Mouse (Mus musculus) midbrain, embryonic 10.5 days (tissue): Measurements from ENCODE around the gene Mtg1. TPM values are rescaled to one million over a fixed set of nuclear protein-coding genes. Genes with fewer than 3 reads are reported as not detected.

Experiments used
- DNase-seq: peaks from one replicate; pipeline ENCODE4 v3.0.0-alpha.2; 2017; ENCODE audit warnings: low spot score
- H3K27ac ChIP-seq: fragments of 300-500 bp; sonication (generic); replicated peaks from 2 replicates; pipeline ENCODE4 v1.5.1; 2016; ENCODE audit warnings: mild to moderate bottlenecking
- H3K27me3 ChIP-seq: fragments of 300-500 bp; sonication (generic); 2 replicates; pipeline ENCODE4 v1.6.1; 2016; ENCODE audit warnings: low read depth, mild to moderate bottlenecking; ENCODE audit not compliant: poor library complexity, severe bottlenecking
- H3K36me3 ChIP-seq: fragments of 300-500 bp; sonication (generic); 2 replicates; pipeline ENCODE4 v1.6.1; 2016; ENCODE audit warnings: mild to moderate bottlenecking, moderate library complexity
- H3K4me1 ChIP-seq: fragments of 300-500 bp; sonication (generic); 2 replicates; pipeline ENCODE4 v1.6.1; 2016
- H3K4me3 ChIP-seq: fragments of 300-500 bp; sonication (generic); 2 replicates; pipeline ENCODE4 v1.5.1; 2016; ENCODE audit warnings: mild to moderate bottlenecking, moderate library complexity
- H3K9me3 ChIP-seq: fragments of 300-500 bp; sonication (generic); replicated peaks from 2 replicates; pipeline ENCODE4 v1.6.1; 2016; ENCODE audit warnings: mild to moderate bottlenecking
- WGBS: fragments of 180-500 bp; shearing (Covaris S2); methylation state at CpG from one replicate; pipeline ENCODE4 v1.1.7; 2016; 5-methylcytosine and 5-hydroxymethylcytosine counted together
- polyA plus RNA-seq: library from polyadenylated mRNA; unstranded; fragments of >200 nt; fragmentation: Nextera tagmentation; extraction: Ambion mirVana; gene quantifications from 2 replicates; pipeline ENCODE4 v1.2.1, GENCODE M21; 2016

The Mtg1 gene
- polyA plus RNA-seq: 32.6 TPM in 2 replicates

GRCm38 (mm10) chr7:140137135-140138020 lies at the start of gene Mtg1:
TSS of gene Mtg1 (plus strand) at chr7:140137564.
- Histone ChIP-seq H3K36me3 (no peaks in the 10 kb centered on the region), H3K27me3 (no peaks in the 10 kb centered on the region), H3K4me1 (peaks cover 15% of the 10 kb centered on the region), H3K4me3 (peak within 1 kb of the TSS; percentile 90), H3K27ac (peak within 1 kb of the TSS; percentile 93), H3K9me3 (no peaks in the 10 kb centered on the region)
- WGBS: 1% methylated on average over 39 of the region's 39 CpGs
- DNase-seq: peak; percentile 96

- 76% methylated on average over 10 of the region's 10 CpGs for WGBS
- no peak for DNase-seq
- Histone ChIP-seq H3K36me3 (no peaks in the 10 kb centered on the region), H3K4me3 (no peak overlapping the region), H3K4me1 (no peaks in the 10 kb centered on the region), H3K27ac (no peak overlapping the region), H3K27me3 (peaks cover 2% of the 10 kb centered on the region; the same call in 1 of the 2 replicates), H3K9me3 (no peaks in the 10 kb centered on the region)
These were observed 46.8 kb upstream of the Mtg1 start for GRCm38 (mm10) chr7:140090601-140091000.

- no peak for DNase-seq
- H3K9me3 ChIP-seq: no peaks in the 10 kb centered on the region
- no peaks in the 10 kb centered on the region for H3K4me1 ChIP-seq
- no peaks in the 10 kb centered on the region for H3K36me3 ChIP-seq
- WGBS: 74% methylated on average over 5 of the region's 5 CpGs
- H3K4me3 ChIP-seq: no peak within 1 kb of the TSS
- no peak within 1 kb of the TSS for H3K27ac ChIP-seq
- peaks cover 7% of the 10 kb centered on the region; the same call in 1 of the 2 replicates for H3K27me3 ChIP-seq
These were observed 44.3 kb upstream of the Mtg1 start, which contains the start of gene Prap1 for GRCm38 (mm10) chr7:140092924-140093528. TSS of gene Prap1 (plus strand) at chr7:140093395.

- no peak overlapping the region for H3K4me3 ChIP-seq
- WGBS: 68% methylated on average over 5 of the region's 5 CpGs
These were observed 42.4 kb upstream of the Mtg1 start for GRCm38 (mm10) chr7:140094954-140095353.

DNA sequence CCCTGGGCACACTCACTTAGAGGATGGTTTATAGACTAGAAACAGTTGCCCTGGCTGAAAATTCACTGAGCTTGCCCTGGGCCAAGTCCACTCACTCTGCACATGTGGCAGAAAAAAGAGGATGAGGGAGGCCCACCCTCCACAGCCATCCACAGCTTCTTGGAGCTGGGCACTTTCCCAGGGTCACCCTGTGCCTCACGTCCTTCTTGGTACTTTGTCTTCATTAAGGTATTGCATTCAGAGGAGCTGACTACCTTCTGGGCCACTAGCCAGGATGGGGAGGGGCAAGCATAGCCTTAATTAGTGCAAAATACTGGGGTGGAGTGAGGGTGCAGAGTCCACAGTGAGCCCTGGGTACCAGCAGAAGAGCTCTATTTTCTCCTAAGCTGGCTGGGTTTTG lies 41.8 kb upstream of the Mtg1 start:
- Histone ChIP-seq H3K36me3 (no peaks in the 10 kb centered on the region), H3K9me3 (no peaks in the 10 kb centered on the region), H3K4me3 (no peak overlapping the region), H3K27me3 (peaks cover 8% of the 10 kb centered on the region), H3K4me1 (no peaks in the 10 kb centered on the region), H3K27ac (no peak overlapping the region)
- WGBS: 71% methylated on average over 1 of the region's 1 CpGs
- no peak for DNase-seq

More at GRCm38 (mm10) chr7:140094954-140095353, 42.4 kb upstream of the Mtg1 start:
- H3K27ac ChIP-seq: no peak overlapping the region
- no peaks in the 10 kb centered on the region for H3K36me3 ChIP-seq
- DNase-seq: no peak
- peaks cover 7% of the 10 kb centered on the region; the same call in 1 of the 2 replicates for H3K27me3 ChIP-seq
- H3K4me1 ChIP-seq: no peaks in the 10 kb centered on the region
- no peaks in the 10 kb centered on the region for H3K9me3 ChIP-seq

DNA sequence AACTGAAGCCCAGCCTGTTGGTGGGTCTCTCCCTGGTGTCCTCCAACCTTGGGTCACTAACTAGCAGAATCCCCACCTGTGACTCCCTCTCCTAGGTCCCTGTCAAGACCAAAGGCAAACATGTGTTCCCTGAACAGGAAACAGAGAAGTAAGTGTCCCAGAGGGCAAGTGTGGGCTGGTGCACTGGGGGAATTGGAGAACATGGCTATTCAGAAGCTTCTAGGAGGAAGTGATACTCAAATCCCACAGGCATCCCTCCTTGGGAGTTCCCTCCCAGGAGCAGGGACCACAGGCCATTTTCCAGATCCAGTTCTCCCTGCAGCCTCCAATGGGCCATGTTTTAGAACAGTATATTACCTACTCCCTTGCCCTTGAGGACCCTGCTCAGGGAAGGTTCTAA lies 41.3 kb upstream of the Mtg1 start:
- Histone ChIP-seq H3K27ac (no peak overlapping the region), H3K4me3 (no peak overlapping the region), H3K9me3 (no peaks in the 10 kb centered on the region), H3K27me3 (peaks cover 13% of the 10 kb centered on the region), H3K4me1 (no peaks in the 10 kb centered on the region), H3K36me3 (no peaks in the 10 kb centered on the region)
- DNase-seq: no peak

- Histone ChIP-seq H3K4me1 (peaks cover 17% of the 10 kb centered on the region), H3K27ac (no peak overlapping the region), H3K36me3 (no peaks in the 10 kb centered on the region), H3K27me3 (peaks cover 30% of the 10 kb centered on the region), H3K9me3 (no peaks in the 10 kb centered on the region), H3K4me3 (no peak overlapping the region)
- DNase-seq: no peak
- 85% methylated on average over 1 of the region's 1 CpGs for WGBS
These were observed 38.9 kb upstream of the Mtg1 start for GRCm38 (mm10) chr7:140098466-140098865.

- H3K27ac ChIP-seq: peak overlapping the region; percentile 75; the same call in 1 of the 2 replicates
- no peak for DNase-seq
- 70% methylated on average over 10 of the region's 10 CpGs for WGBS
- peaks cover 18% of the 10 kb centered on the region for H3K36me3 ChIP-seq
- H3K4me1 ChIP-seq: peaks cover 17% of the 10 kb centered on the region
- peaks cover 23% of the 10 kb centered on the region for H3K27me3 ChIP-seq
- no peaks in the 10 kb centered on the region for H3K9me3 ChIP-seq
- peak overlapping the region; percentile 57 for H3K4me3 ChIP-seq
These were observed 35.9 kb upstream of the Mtg1 start for GRCm38 (mm10) chr7:140101498-140101897.

DNA sequence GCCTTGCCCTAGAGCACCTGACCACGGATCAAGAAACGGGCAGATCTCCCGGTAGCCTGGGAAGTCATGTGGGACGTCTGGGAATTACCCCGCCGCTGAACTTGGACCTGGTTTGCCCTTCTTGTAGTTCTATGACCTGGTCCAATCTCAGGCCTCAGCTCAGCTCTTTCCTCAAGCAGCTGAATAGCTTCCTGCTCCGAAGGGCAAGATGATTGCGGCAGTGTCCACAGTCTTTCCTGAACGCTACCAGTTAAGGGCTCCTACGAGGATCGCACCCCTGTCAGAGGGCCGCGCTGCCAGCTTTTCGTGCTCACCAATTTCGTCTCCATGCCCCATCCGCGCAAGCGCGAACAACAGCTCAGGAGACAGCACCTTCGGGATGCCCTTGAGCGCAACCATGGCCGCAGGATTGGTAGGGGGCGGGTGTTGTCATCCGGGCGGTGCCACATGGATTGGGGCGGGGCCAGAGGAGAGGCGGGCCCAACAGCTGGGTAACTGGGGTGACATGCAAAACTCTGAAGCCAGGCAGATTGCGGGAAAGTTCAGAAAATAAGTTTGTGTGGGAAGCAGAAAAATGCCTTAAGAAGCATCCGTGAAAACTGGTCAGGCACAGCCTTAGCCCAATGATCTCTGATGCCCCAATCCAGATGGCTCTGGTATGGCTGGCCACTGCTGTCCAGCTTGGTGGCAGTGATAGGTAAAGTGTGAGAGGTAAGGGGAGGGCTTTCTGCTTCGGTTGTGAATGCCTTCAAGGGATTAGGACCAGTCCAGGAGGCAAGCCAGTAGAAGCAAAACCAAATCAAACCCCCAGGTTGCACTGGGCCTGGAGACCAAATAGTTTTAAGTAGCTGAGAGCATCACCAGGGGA lies 35.1 kb upstream of the Mtg1 start, which contains the start of gene Fuom:
Gene Fuom (minus strand): TSS at position 449 of the 868 bp plus-strand sequence.
- WGBS: 2% methylated on average over 30 of the region's 30 CpGs

GRCm38 (mm10) chr7:140104009-140104408 lies 33.4 kb upstream of the Mtg1 start:
- peaks cover 23% of the 10 kb centered on the region for H3K27me3 ChIP-seq
- no peak overlapping the region for H3K27ac ChIP-seq
- DNase-seq: no peak
- H3K4me1 ChIP-seq: peaks cover 17% of the 10 kb centered on the region
- H3K9me3 ChIP-seq: no peaks in the 10 kb centered on the region
- 81% methylated on average over 4 of the region's 4 CpGs for WGBS
- H3K36me3 ChIP-seq: peaks cover 44% of the 10 kb centered on the region
- no peak overlapping the region for H3K4me3 ChIP-seq

More for the DNA sequence above, 35.1 kb upstream of the Mtg1 start, which contains the start of gene Fuom:
- Histone ChIP-seq H3K36me3 (peaks cover 26% of the 10 kb centered on the region), H3K27ac (peak within 1 kb of the TSS; percentile 75), H3K27me3 (peaks cover 23% of the 10 kb centered on the region), H3K4me3 (peak within 1 kb of the TSS; percentile 57), H3K9me3 (no peaks in the 10 kb centered on the region), H3K4me1 (peaks cover 17% of the 10 kb centered on the region)
- DNase-seq: peak; percentile 73

DNA sequence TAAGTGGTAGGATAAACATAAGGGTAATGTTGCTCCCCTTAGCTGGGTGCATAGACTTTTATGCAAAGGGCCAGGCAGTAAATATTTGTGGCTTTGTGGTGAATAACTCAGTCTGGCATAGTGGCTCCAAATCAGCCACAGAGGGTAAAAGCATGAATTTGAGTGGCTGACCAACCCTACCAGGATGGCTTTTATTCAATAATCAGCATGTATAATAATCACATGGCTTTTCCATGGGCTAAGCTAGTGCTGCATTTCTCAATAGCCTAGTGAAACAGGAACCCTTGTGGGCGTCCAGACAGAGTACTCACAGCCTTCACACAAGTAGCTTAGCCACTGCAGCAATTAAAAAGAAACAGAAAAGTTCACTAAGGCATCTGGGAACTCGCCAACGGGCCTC lies 25.4 kb upstream of the Mtg1 start:
- H3K27me3 ChIP-seq: no peaks in the 10 kb centered on the region
- H3K4me1 ChIP-seq: peaks cover 17% of the 10 kb centered on the region
- 80% methylated on average over 3 of the region's 3 CpGs for WGBS
- H3K27ac ChIP-seq: no peak overlapping the region
- no peak for DNase-seq
- no peaks in the 10 kb centered on the region for H3K9me3 ChIP-seq
- no peak overlapping the region for H3K4me3 ChIP-seq
- H3K36me3 ChIP-seq: peaks cover 60% of the 10 kb centered on the region
